14 mouse cellular contexts compared by ENCODE assay signal in the genomic region with DNA sequence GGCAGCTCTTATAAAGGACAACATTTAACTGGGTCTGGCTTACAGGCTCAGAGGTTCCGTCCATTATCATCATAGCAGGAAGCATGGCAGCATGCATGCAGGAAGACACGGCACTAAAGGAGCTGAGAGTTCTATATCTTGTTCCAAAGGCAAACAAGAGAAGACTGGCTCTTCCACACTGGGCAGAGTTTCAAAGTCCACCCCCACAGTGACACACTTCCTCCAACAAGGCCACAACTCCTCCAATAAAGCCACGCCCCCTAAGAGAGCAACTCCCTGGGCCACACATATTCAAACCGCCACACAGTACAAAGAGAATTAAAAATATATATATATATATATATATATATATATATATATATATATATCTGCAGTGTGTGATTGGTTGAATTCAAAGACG.
DNase-seq lines count a peak whose midpoint lies in the region; ATAC-seq and TF ChIP-seq lines count a peak whose summit lies in the region.
"Had no signal": no experiment of that assay in that cellular context is flagged by ENCODE, and none has a peak within 500 bp of the region (broad histone marks: within the 10 kb centered on the region; RNA-seq: fewer than 3 reads in every experiment).

No protein-coding gene starts in this region.

- H3K27ac ChIP-seq in left cerebral cortex, adult 2 months, result no peak overlapping the region
- H3K27ac ChIP-seq: hindbrain, embryonic 10.5 days; layer of hippocampus, adult 2 months; limb, embryonic 13.5 days; midbrain, embryonic 10.5 days; neural tube, embryonic 13.5 days had no signal

- 0 out of 2 replicates have a peak, but pooled peaks have one; percentile 32 for ATAC-seq in granulocyte monocyte progenitor cell, adult 5-6 weeks (replicated peaks; ENCODE audit: poor library complexity, severe bottlenecking)
- no peak for ATAC-seq in megakaryocyte, adult 5-6 weeks (ENCODE audit: poor library complexity, severe bottlenecking)

- intact Hi-C loops in gastrocnemius, postnatal 14 days (cut with DNase I; ENCODE audit: low total_unique reads), result loop anchor here (10.0 kb wide), 1 partner anchor 237 kb away; the partner anchor contains the start of gene C1qtnf9
- intact Hi-C loops in left cerebral cortex, adult 2 months (cut with DNase I), result loop anchor here (5.0 kb wide), 2 partner anchors 104 to 244 kb away; partner anchors contain the start of gene Spata13

- peak; percentile 63 to 70 for DNase-seq in spleen, postnatal 36 days (ENCODE audit: low spot score in 2 of 2)
- no peak for DNase-seq in spleen, adult 12 weeks (ENCODE audit: low spot score)
- DNase-seq in large intestine, adult 2 months (ENCODE audit: low read depth, low spot score), result peak; percentile 67
- no peak for DNase-seq in gastrocnemius, postnatal 14 days
- no peak for DNase-seq in left cerebral cortex, adult 2 months (ENCODE audit: extremely low spot score in 1 of 2, low spot score in 2 of 2)
- DNase-seq: cerebellum, adult 2 months; right cerebral cortex, postnatal 25 days had no signal

- WGBS in large intestine, adult 2 months, result 34% methylated on average over 5 of the region's 5 CpGs

- TF ChIP-seq CTCF in left cerebral cortex, adult 2 months (IDR thresholded peaks at IDR 0.05), result no peak

- no peak overlapping the region for H3K4me3 ChIP-seq in left cerebral cortex, adult 2 months
- H3K4me3 ChIP-seq: hindbrain, embryonic 10.5 days; layer of hippocampus, adult 2 months; limb, embryonic 13.5 days; midbrain, embryonic 10.5 days; neural tube, embryonic 13.5 days had no signal

Comparison
In these comparisons a context has a peak if more than half of its experiments do, and no peak if none do; other contexts are left out.
1. DNase-seq: peak in spleen, postnatal 36 days (2 of 2) and large intestine, adult 2 months (single experiment); none in spleen, adult 12 weeks (single experiment), gastrocnemius, postnatal 14 days (single experiment) and left cerebral cortex, adult 2 months (0 of 2).